Mouse (Mus musculus) heart, postnatal 0 days (tissue): ENCODE data around the gene Hmbs.

ENCODE experiments used
- CTCF ChIP-seq: IDR thresholded peaks from 2 replicates; pipeline ENCODE4 v1.5.1; 2016; ENCODE audit warnings: antibody characterized with exemption, control low read depth, low read depth
- EP300 ChIP-seq: IDR thresholded peaks from 2 replicates; pipeline ENCODE4 v1.6.1; 2016; ENCODE audit warnings: antibody characterized with exemption, low read depth

DNA sequence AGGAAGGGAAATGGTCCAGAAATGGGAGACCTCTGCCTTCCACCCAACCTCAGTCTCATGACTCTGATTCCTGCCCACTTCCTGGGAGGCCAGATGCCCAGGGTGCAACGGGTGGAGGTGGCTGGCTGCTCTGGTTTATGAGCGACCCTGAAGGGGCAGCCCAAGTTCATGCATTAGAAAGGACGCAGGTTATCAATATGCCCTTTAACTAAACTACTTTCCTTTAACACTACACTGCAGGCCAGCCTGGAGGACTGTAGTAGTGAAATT is 25.3 kb downstream of the Hmbs start:
- TF ChIP-seq CTCF (no peak), EP300 (no peak)
